Mouse (Mus musculus) splenic B cell, adult 2 months (primary cell): Measurements from ENCODE around the gene Lrp4.
"Not testable (repeated sequence)": the region's sequence is repeated elsewhere in the genome, so short reads cannot be mapped to it uniquely, and the experiment has no call there.

Source experiments
- DNase-seq: peaks from one replicate; pipeline ENCODE4 v3.0.0-alpha.2; 2011; ENCODE audit warnings: low read depth, low spot score
- H3K27me3 ChIP-seq: 2 replicates; pipeline ENCODE4 v1.6.1; 2012; ENCODE audit warnings: mild to moderate bottlenecking, low read length, moderate library complexity, mixed read lengths; ENCODE audit not compliant: control insufficient read depth, poor library complexity, insufficient read depth, severe bottlenecking
- H3K36me3 ChIP-seq: 2 replicates; pipeline ENCODE4 v1.6.1; 2012; ENCODE audit warnings: mild to moderate bottlenecking, low read length, moderate library complexity, mixed read lengths; ENCODE audit not compliant: control insufficient read depth, poor library complexity, insufficient read depth, severe bottlenecking

Lrp4 gene

DNA sequence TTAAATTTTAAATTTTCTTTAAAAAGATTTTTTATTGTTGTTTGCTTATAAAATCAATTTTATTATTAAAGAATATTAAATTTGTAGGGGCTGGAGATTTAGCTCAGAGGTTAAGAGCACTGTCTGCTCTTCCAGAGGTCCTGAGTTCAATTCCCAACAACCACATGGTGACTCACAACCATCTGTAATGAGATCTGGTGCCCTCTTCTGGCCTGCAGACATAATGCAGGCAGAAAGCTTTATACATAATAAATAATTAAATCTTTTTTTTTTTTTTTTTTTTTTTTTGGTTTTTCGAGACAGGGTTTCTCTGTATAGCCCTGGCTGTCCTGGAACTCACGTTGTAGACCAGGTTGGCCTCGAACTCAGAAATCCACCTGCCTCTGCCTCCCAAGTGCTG, 30.0 kb downstream of the Lrp4 start:
- H3K36me3 ChIP-seq, DNase-seq, H3K27me3 ChIP-seq: not testable (repeated sequence)

DNA sequence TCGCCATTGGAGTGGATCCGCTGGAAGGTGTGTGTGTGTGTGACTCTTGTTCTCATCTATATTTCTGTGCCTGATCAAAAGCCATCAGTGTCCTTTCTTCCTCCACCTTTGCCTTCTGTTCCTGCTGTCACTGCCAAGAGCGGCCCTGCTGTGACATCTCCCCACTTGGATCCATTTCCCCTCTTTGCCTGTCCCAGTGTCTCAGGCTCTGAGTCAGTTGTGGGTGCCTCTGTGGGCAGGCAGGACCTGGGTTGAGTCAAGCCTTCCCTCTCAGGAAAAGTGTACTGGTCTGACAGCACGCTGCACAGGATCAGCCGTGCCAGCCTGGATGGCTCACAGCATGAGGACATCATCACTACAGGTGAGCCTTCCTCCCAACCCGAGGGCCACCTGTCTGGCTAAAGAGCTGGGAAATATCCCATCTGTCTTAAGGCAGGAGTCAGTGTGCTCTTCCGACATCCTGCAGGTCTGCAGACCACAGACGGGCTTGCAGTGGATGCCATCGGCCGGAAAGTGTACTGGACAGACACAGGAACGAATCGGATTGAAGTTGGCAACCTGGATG, 34.8 kb downstream of the Lrp4 start:
- DNase-seq: no peak
- no peaks in the 10 kb centered on the region for H3K36me3 ChIP-seq
- no peaks in the 10 kb centered on the region for H3K27me3 ChIP-seq

DNA sequence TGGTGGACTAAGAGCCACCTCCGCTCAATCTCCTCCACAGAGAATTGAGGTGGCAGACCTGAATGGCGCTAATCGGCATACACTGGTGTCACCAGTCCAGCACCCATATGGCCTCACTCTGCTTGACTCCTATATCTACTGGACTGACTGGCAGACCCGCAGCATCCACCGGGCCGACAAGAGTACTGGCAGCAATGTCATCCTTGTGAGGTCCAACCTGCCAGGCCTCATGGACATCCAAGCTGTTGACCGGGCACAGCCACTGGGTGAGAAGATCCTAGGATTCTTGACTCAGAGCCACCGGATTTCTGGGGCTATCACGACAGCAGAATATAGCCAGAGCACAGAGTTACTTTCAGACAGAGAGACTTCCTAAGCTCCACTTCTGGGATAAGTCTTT, 36.7 kb downstream of the Lrp4 start:
- no peaks in the 10 kb centered on the region for H3K27me3 ChIP-seq
- no peak for DNase-seq
- H3K36me3 ChIP-seq: no peaks in the 10 kb centered on the region

DNA sequence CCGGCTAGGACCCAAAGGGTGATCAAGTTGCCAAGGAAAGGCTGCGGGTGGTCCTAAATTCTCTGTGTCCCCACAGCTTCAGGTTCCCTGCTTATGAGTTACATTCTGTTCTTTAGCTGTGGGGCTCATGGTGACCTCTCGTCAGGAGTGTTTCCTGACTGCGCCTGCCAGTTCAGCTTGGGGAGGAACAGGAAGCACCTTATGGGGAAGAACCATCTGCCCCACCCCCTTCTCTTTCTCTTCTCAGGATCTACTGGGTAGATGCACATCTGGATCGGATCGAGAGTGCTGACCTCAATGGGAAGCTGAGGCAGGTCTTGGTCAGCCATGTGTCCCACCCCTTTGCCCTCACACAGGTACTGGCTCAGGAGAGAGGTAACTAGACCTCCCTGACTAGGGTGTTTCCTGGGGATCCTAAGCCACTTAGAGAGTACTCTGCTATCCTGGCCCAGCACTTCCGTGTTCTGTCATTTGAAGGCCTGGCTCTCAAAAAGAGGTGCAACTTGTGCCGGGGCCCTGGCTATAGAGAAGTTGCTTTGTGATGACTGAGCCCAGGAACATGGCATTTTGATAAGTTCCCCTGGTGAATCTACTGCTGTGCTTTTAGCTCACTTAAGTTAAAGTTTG, 40.9 kb downstream of the Lrp4 start:
- no peaks in the 10 kb centered on the region for H3K27me3 ChIP-seq
- H3K36me3 ChIP-seq: no peaks in the 10 kb centered on the region
- DNase-seq: peak; percentile 4

DNA sequence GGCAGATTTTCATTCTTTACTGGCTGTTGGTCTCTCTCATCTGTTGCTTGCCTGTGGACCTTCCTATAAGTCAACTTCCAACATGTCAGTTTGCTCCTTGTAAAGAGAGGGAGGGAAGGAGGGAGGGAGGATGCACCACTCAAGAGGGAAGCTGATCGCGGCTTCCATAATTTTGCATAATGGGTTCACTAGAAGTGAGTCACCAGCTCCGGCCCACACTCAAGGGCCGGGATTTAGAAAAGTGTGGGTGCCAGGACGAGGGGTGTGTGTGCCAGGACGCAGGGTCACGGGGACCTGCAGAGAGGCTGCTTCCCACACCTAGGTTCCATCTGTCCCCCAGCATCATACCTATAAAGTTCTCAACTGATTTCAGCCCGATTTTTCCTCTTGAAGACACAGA, 50.8 kb downstream of the Lrp4 start:
- H3K27me3 ChIP-seq: no peaks in the 10 kb centered on the region; the same call in 1 of the 2 replicates
- no peak for DNase-seq
- no peaks in the 10 kb centered on the region for H3K36me3 ChIP-seq

DNA sequence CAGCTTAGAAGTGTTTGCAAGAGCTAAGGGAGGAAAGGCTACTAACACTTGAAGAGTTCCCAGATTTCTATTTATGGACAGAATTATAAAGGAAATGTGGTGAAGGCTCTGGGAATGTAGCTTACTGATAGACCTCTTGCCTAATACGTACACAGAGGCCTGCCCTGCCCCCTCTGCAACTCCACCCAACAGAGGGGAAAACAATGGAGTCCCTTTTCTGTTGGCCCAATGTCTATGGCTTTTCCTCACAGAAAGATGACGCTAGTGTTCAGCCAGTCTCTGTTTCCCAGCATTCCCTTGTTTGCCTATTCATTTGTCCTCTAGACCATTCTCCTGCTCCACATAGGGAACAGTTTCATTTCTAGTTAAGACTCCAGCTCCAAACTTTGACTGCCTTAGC, 59.9 kb downstream of the Lrp4 start:
- no peaks in the 10 kb centered on the region for H3K27me3 ChIP-seq
- H3K36me3 ChIP-seq: no peaks in the 10 kb centered on the region
- no peak for DNase-seq

DNA sequence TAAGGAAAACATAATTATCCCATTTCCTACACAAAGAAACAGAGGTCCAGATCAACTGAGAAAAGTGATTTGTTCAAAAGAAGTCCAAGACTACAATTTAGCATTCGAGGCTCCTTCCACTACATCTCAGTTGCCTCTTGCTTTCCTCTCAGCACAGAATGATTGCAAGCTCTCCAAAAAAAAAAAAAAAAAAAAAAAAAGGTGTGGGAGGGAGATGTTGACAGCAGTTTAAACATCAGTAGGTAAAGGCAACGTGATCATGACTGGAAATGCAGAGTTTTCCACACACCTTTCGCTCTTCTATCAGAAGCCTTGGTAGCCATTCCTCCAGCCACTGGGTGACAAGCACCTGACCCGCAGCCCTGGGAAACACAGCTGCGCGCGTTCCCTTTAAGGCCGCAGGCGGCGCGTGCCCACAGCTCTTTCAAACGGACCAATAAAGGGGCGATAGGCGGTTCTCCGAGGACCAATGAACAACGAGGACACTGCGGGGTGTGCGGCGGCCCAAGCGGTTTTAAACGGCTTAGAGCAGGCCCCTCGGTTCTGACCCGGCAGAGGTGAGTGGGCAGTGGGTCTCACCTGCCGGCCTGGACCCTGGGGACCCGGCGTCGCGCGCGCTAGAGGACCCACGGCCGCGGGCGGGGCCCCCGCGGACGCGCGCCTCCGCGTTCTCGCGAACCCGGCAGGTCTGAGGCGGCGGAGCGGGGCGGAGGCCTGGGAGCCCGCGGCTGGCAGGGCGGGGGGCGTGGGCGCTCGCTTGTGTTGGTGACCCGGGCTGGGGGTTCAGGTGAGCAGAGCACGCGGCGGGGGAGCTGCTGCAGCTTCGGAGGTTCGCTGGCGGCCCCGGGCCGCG, 69.2 kb downstream of the Lrp4 start, which contains the start of gene Ckap5:
TSS of gene Ckap5 (plus strand) at position 469 of the 853 bp plus-strand sequence.
- H3K27me3 ChIP-seq: no peaks in the 10 kb centered on the region
- no peaks in the 10 kb centered on the region for H3K36me3 ChIP-seq
- peak; percentile 92 for DNase-seq

DNA sequence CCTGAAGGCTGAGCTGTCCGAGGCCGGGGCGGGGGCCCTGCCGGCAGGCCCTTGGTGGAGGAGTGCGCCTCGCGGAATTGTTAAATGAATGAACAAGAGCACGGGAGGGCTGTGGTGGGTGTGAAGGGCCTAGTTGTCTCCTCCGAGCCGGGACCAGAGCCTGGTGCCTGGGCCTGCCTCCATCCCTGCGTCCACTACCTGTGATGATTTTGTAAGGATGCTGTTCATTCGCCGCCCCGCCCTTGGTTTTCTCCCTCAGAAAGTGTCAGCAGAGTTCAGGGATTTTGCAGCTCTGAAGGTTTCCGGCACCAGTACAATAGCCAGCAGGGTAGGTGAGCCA, 69.8 kb downstream of the Lrp4 start:
- Histone ChIP-seq H3K36me3 (no peaks in the 10 kb centered on the region), H3K27me3 (no peaks in the 10 kb centered on the region)
- DNase-seq: peak; percentile 24

DNA sequence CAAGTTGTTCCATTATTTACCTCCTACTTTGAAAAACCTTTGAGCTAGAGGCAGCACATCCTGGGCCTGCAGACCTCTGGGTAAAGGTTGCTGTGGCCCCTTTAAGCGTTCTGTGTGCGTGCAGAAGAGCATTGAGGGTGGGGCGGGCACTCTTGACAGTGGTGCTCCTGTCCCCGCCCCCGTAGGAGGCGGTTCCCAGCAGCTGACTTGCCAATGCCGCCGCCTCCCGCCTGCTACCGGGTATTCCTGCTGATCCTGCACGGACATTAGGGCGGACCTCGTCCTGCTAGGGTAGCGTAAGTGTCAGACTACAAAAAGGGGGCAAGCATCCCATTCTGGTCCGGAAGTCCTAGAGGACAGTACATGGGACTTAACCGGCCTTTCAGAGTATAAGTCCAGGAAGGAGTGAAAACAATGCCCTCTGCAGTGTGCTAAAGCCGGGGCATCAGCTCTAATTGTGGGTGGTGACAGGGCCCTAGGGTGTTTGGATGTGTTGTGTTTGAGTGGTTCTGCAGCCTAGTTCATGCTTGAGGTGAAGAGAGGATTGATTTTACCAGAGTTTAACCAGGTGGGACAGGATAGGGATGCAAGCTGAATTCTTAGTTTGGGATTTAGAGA, 80.4 kb downstream of the Lrp4 start:
- DNase-seq: peak; percentile 77
- no peaks in the 10 kb centered on the region for H3K27me3 ChIP-seq
- no peaks in the 10 kb centered on the region for H3K36me3 ChIP-seq
